Mouse (Mus musculus) liver, embryonic 16.5 days (tissue): ENCODE measurements around the gene Gpr88. TPM values are rescaled to one million over a fixed set of nuclear protein-coding genes. Genes with fewer than 3 reads are reported as not detected.

Experiments
- ATAC-seq: fragments of 200-750 bp; cut with Nextera tagmentation; 2 replicates; pipeline ENCODE4 v1.8.0; 2017; ENCODE audit warnings: low read depth, mild to moderate bottlenecking, moderate number of reproducible peaks, moderate library complexity
- H3K27ac ChIP-seq: fragments of 300-500 bp; sonication (generic); 2 replicates; pipeline ENCODE4 v1.5.1; 2014; ENCODE audit warnings: mild to moderate bottlenecking, low read length
- H3K27me3 ChIP-seq: fragments of 300-500 bp; sonication (generic); 2 replicates; pipeline ENCODE4 v1.6.1; 2014; ENCODE audit warnings: low read depth, low read length, mixed read lengths; ENCODE audit not compliant: control insufficient read depth, insufficient read depth
- H3K36me3 ChIP-seq: fragments of 300-500 bp; sonication (generic); 2 replicates; pipeline ENCODE4 v1.6.1; 2014; ENCODE audit warnings: mild to moderate bottlenecking; ENCODE audit not compliant: control insufficient read depth, insufficient read depth
- H3K4me1 ChIP-seq: fragments of 300-500 bp; sonication (generic); 2 replicates; pipeline ENCODE4 v1.6.1; 2014; ENCODE audit warnings: low read depth, low read length, mixed read lengths; ENCODE audit not compliant: control insufficient read depth
- H3K4me2 ChIP-seq: fragments of 300-500 bp; sonication (generic); 2 replicates; pipeline ENCODE4 v1.6.1; 2014; ENCODE audit warnings: low read depth, low read length, mixed read lengths
- H3K4me3 ChIP-seq: fragments of 300-500 bp; sonication (generic); 2 replicates; pipeline ENCODE4 v1.5.1; 2014; ENCODE audit warnings: low read depth, mild to moderate bottlenecking, low read length
- H3K9ac ChIP-seq: fragments of 300-500 bp; sonication (generic); 2 replicates; pipeline ENCODE4 v1.6.1; 2014; ENCODE audit warnings: low read depth, low read length
- H3K9me3 ChIP-seq: fragments of 300-500 bp; sonication (generic); replicated peaks from 2 replicates; pipeline ENCODE4 v1.6.1; 2016; ENCODE audit warnings: low read length; ENCODE audit not compliant: control insufficient read depth
- WGBS: fragments of 180-500 bp; shearing (Covaris S2); extraction: QIAGEN DNeasy Blood & Tissue Kit; methylation state at CpG from one replicate; pipeline ENCODE4 v1.1.7; 2014; ENCODE audit not compliant: insufficient replicate concordance; 5-methylcytosine and 5-hydroxymethylcytosine counted together
- polyA plus RNA-seq: library from polyadenylated mRNA; unstranded; fragments of >200 nt; fragmentation: Nextera tagmentation; extraction: Ambion mirVana; gene quantifications from 2 replicates; pipeline ENCODE4 v1.2.1, GENCODE M21; 2015

Gpr88 gene
- polyA plus RNA-seq, 1 experiment from 2014 or later: 0.22 TPM

DNA sequence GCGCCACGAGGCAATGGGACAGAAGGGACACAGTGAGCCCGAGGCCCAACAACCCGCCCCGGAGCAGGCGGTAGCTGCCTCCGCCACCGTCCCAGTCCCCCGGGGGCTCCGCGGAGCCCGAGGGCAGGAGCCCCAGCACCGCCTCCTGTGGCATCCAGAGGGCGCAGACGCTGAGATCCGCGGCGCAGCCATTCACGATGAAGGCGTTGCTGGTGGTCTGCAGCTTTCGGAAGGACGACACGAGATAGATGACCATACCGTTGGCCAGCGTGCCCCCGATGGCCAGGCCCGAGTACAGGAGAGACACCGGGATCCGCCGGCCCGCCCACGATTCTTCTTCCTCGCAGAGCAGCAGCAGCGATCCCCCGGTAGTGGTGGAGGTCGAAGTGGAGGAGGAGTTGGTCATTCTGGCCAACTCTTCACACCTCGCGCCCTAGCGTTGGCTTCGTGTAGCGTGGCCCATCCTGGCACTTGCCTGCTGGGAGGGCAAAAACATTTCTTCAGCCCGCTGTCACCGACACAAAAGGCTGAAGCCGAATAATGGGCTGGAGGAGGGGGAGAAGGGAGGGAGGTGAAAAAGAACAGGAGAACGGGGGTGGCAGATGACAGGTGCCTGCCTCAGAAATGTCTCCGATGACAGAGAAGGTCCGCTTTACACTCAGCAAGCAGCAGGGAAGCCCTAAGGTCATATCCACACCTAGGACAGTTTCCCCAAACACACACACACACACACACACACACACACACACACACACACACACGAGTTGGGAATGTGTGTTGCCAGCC is 855 bp downstream of the Gpr88 start:
- Histone ChIP-seq H3K36me3 (no peaks in the 10 kb centered on the region), H3K4me3 (peak overlapping the region; percentile 54), H3K4me1 (no peaks in the 10 kb centered on the region), H3K9ac (no peak overlapping the region), H3K27ac (no peak overlapping the region), H3K4me2 (peak overlapping the region; percentile 73), H3K27me3 (peaks cover 40% of the 10 kb centered on the region), H3K9me3 (no peaks in the 10 kb centered on the region)
- ATAC-seq: peak; percentile 19
- 1% methylated on average over 48 of the region's 48 CpGs for WGBS

GRCm38 (mm10) chr3:116251481-116252254 is 1.6 kb downstream of the Gpr88 start:
- no peaks in the 10 kb centered on the region for H3K36me3 ChIP-seq
- no peaks in the 10 kb centered on the region for H3K9me3 ChIP-seq
- no peak overlapping the region for H3K27ac ChIP-seq
- peak overlapping the region; percentile 73 for H3K4me2 ChIP-seq
- peak overlapping the region; percentile 45; the same call in 1 of the 2 replicates for H3K9ac ChIP-seq
- no peaks in the 10 kb centered on the region for H3K4me1 ChIP-seq
- WGBS: 1% methylated on average over 83 of the region's 86 CpGs
- peaks cover 40% of the 10 kb centered on the region for H3K27me3 ChIP-seq
- H3K4me3 ChIP-seq: peak overlapping the region; percentile 54
- ATAC-seq: peak; percentile 48

- 60% methylated on average over 2 of the region's 2 CpGs for WGBS
- H3K9ac ChIP-seq: no peak overlapping the region
- peaks cover 37% of the 10 kb centered on the region for H3K27me3 ChIP-seq
- no peaks in the 10 kb centered on the region for H3K4me1 ChIP-seq
- no peaks in the 10 kb centered on the region for H3K36me3 ChIP-seq
- peak; percentile 30; the same call in 1 of the 2 replicates for ATAC-seq
- H3K9me3 ChIP-seq: no peaks in the 10 kb centered on the region
- no peak overlapping the region for H3K27ac ChIP-seq
- no peak overlapping the region for H3K4me2 ChIP-seq
- H3K4me3 ChIP-seq: no peak overlapping the region
Measured at GRCm38 (mm10) chr3:116249026-116249425, 4.3 kb downstream of the Gpr88 start.

DNA sequence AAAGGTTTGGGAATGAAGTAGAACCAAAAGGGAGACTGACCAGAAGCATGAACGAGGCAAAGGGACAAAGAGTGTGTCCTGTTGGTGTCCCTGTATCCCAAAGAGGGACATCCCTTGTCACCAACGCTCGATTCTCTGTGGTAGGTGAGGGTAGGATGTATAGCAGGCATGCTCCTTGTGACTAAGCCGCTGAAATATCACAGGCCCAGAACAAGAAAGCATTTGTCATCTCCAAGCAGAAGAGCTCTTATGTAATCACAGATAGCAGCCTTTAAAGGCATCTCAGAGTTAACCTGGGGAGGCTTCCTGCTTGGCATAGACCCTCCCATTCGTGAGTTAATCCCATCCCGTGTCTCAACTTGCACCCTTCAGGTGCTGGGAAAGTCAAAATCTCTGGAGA is 8.8 kb downstream of the Gpr88 start:
- no peak overlapping the region for H3K27ac ChIP-seq
- no peak overlapping the region for H3K9ac ChIP-seq
- H3K4me1 ChIP-seq: no peaks in the 10 kb centered on the region
- no peaks in the 10 kb centered on the region for H3K27me3 ChIP-seq
- H3K9me3 ChIP-seq: no peaks in the 10 kb centered on the region
- no peak overlapping the region for H3K4me3 ChIP-seq
- 50% methylated on average over 6 of the region's 6 CpGs for WGBS
- H3K4me2 ChIP-seq: no peak overlapping the region
- no peak for ATAC-seq
- H3K36me3 ChIP-seq: no peaks in the 10 kb centered on the region

GRCm38 (mm10) chr3:116242685-116243084 is 10.6 kb downstream of the Gpr88 start:
- ATAC-seq: no peak
- Histone ChIP-seq H3K4me3 (no peak overlapping the region), H3K9ac (no peak overlapping the region), H3K9me3 (no peaks in the 10 kb centered on the region), H3K27me3 (no peaks in the 10 kb centered on the region), H3K27ac (no peak overlapping the region), H3K4me1 (no peaks in the 10 kb centered on the region), H3K4me2 (no peak overlapping the region), H3K36me3 (no peaks in the 10 kb centered on the region)
- WGBS: 73% methylated on average over 9 of the region's 9 CpGs

- no peak overlapping the region for H3K4me2 ChIP-seq
- H3K9me3 ChIP-seq: no peaks in the 10 kb centered on the region
- no peak overlapping the region for H3K4me3 ChIP-seq
- ATAC-seq: peak; percentile 25; the same call in 1 of the 2 replicates
- no peaks in the 10 kb centered on the region; the same call in 1 of the 2 replicates for H3K4me1 ChIP-seq
- no peaks in the 10 kb centered on the region for H3K27me3 ChIP-seq
- H3K36me3 ChIP-seq: no peaks in the 10 kb centered on the region
- H3K27ac ChIP-seq: peak overlapping the region; percentile 48; the same call in 1 of the 2 replicates
- 66% methylated on average over 5 of the region's 5 CpGs for WGBS
- no peak overlapping the region for H3K9ac ChIP-seq
Measured at GRCm38 (mm10) chr3:116237527-116237926, 15.8 kb downstream of the Gpr88 start.

DNA sequence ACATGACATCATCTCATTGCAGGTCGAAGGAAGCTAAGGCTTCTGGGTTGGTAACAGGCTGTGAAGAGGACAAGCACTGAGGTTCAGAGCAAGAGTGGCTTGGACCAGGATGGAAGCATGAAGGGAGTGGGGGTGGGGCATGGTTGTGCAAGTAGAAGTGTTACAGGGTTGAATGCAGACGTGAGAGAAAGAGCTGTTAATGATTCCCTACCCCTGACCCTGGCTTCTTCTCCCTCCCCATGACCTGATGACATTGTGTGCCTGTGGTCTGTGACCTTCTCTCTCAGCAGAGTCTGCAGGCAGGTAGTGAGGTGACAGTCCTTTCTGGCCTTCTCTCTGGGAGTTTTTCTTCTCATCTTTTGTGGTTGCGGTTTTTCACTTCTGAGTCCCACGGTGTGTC is 16.4 kb downstream of the Gpr88 start:
- no peaks in the 10 kb centered on the region for H3K36me3 ChIP-seq
- H3K9me3 ChIP-seq: no peaks in the 10 kb centered on the region
- no peak overlapping the region for H3K9ac ChIP-seq
- H3K27me3 ChIP-seq: no peaks in the 10 kb centered on the region
- H3K4me2 ChIP-seq: no peak overlapping the region
- H3K27ac ChIP-seq: peak overlapping the region; percentile 48; the same call in 1 of the 2 replicates
- H3K4me3 ChIP-seq: no peak overlapping the region
- WGBS: 52% methylated on average over 4 of the region's 4 CpGs
- no peaks in the 10 kb centered on the region; the same call in 1 of the 2 replicates for H3K4me1 ChIP-seq
- ATAC-seq: peak; percentile 97

GRCm38 (mm10) chr3:116233515-116233914 is 19.8 kb downstream of the Gpr88 start:
- Histone ChIP-seq H3K4me1 (no peaks in the 10 kb centered on the region; the same call in 1 of the 2 replicates), H3K9ac (no peak overlapping the region), H3K27me3 (no peaks in the 10 kb centered on the region), H3K4me2 (no peak overlapping the region), H3K36me3 (no peaks in the 10 kb centered on the region), H3K9me3 (no peaks in the 10 kb centered on the region), H3K27ac (no peak overlapping the region), H3K4me3 (no peak overlapping the region)
- 67% methylated on average over 3 of the region's 3 CpGs for WGBS
- ATAC-seq: no peak

GRCm38 (mm10) chr3:116232763-116233162 is 20.5 kb downstream of the Gpr88 start:
- no peak overlapping the region for H3K9ac ChIP-seq
- no peak for ATAC-seq

More at GRCm38 (mm10) chr3:116232763-116233162, 20.5 kb downstream of the Gpr88 start:
- H3K27me3 ChIP-seq: no peaks in the 10 kb centered on the region
- H3K4me1 ChIP-seq: no peaks in the 10 kb centered on the region; the same call in 1 of the 2 replicates
- WGBS: 66% methylated on average over 5 of the region's 5 CpGs
- H3K4me3 ChIP-seq: no peak overlapping the region
- H3K27ac ChIP-seq: no peak overlapping the region
- H3K9me3 ChIP-seq: no peaks in the 10 kb centered on the region
- no peak overlapping the region for H3K4me2 ChIP-seq
- no peaks in the 10 kb centered on the region for H3K36me3 ChIP-seq
